Mouse (Mus musculus) stomach, embryonic 15.5 days (tissue): Measurements from ENCODE around the gene Zc3h12a. TPM values are rescaled to one million over a fixed set of nuclear protein-coding genes. Genes with fewer than 3 reads are reported as not detected.

Experiments
- ATAC-seq: fragments of 200-750 bp; cut with Nextera tagmentation; 2 replicates; pipeline ENCODE4 v1.8.0; 2017; ENCODE audit warnings: low read depth, moderate number of reproducible peaks, moderate TSS enrichment; ENCODE audit not compliant: insufficient read depth, low FRiP score
- H3K27ac ChIP-seq: fragments of 300-500 bp; sonication (generic); 2 replicates; pipeline ENCODE4 v1.5.1; 2015; ENCODE audit warnings: mild to moderate bottlenecking, inconsistent platforms
- H3K27me3 ChIP-seq: fragments of 300-500 bp; sonication (generic); replicated peaks from 2 replicates; pipeline ENCODE4 v1.6.1; 2015; ENCODE audit warnings: inconsistent platforms
- H3K36me3 ChIP-seq: fragments of 300-500 bp; sonication (generic); 2 replicates; pipeline ENCODE4 v1.6.1; 2015; ENCODE audit warnings: inconsistent platforms
- H3K4me1 ChIP-seq: fragments of 300-500 bp; sonication (generic); 2 replicates; pipeline ENCODE4 v1.6.1; 2015; ENCODE audit warnings: inconsistent platforms
- H3K4me2 ChIP-seq: fragments of 300-500 bp; sonication (generic); 2 replicates; pipeline ENCODE4 v1.6.1; 2015; ENCODE audit warnings: mild to moderate bottlenecking, inconsistent platforms
- H3K4me3 ChIP-seq: fragments of 300-500 bp; sonication (generic); replicated peaks from 2 replicates; pipeline ENCODE4 v1.5.1; 2015; ENCODE audit warnings: inconsistent platforms
- H3K9ac ChIP-seq: fragments of 300-500 bp; sonication (generic); 2 replicates; pipeline ENCODE4 v1.6.1; 2015; ENCODE audit warnings: inconsistent platforms
- H3K9me3 ChIP-seq: fragments of 300-500 bp; sonication (generic); 2 replicates; pipeline ENCODE4 v1.6.1; 2016; ENCODE audit warnings: inconsistent platforms
- WGBS: fragments of 180-500 bp; shearing (Covaris S2); methylation state at CpG from one replicate; pipeline ENCODE4 v1.1.7; 2015; 5-methylcytosine and 5-hydroxymethylcytosine counted together
- polyA plus RNA-seq: library from polyadenylated mRNA; unstranded; fragments of >200 nt; fragmentation: Nextera tagmentation; extraction: Ambion mirVana; gene quantifications from 2 replicates; pipeline ENCODE4 v1.2.1, GENCODE M21; 2015

The Zc3h12a gene
- polyA plus RNA-seq, 1 experiment from 2014 or later = 1.5 TPM

DNA sequence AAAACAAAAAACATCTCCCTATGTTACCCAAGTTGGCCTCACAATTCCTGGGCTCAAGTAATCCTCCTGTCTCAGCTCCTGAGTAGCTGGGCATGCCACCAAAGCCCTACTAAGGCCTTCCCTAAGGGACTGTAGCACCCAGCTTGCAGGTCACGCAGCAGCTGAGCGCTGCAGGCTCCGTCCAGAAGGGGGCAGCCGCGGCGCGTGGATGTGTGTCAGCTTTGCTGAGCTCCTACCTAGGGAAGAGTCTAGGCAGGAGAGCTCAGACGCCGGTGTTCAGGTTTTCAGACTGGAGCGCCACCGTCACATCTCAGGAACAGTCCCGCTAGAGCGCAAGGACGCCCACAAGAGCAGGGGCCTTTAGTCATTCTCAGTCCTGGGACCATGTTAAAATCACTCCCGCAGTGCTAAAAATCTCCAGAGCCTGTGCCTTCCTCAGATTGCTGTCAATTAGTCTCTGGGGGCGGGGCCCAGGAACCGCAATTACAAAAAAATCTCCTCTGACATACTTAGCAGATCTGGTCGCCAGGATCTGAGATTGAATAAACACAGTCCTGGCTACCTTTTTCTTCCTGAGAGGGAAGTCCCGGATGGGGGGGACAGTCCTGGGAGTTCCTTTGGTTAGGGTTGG lies 32.8 kb upstream of the Zc3h12a start:
- no peak for ATAC-seq
- Histone ChIP-seq H3K4me3 (no peak overlapping the region), H3K27me3 (no peaks in the 10 kb centered on the region), H3K4me1 (no peaks in the 10 kb centered on the region), H3K4me2 (peak overlapping the region; percentile 43), H3K36me3 (no peaks in the 10 kb centered on the region), H3K27ac (no peak overlapping the region), H3K9me3 (no peaks in the 10 kb centered on the region), H3K9ac (no peak overlapping the region)
- WGBS = 6% methylated on average over 19 of the region's 19 CpGs

DNA sequence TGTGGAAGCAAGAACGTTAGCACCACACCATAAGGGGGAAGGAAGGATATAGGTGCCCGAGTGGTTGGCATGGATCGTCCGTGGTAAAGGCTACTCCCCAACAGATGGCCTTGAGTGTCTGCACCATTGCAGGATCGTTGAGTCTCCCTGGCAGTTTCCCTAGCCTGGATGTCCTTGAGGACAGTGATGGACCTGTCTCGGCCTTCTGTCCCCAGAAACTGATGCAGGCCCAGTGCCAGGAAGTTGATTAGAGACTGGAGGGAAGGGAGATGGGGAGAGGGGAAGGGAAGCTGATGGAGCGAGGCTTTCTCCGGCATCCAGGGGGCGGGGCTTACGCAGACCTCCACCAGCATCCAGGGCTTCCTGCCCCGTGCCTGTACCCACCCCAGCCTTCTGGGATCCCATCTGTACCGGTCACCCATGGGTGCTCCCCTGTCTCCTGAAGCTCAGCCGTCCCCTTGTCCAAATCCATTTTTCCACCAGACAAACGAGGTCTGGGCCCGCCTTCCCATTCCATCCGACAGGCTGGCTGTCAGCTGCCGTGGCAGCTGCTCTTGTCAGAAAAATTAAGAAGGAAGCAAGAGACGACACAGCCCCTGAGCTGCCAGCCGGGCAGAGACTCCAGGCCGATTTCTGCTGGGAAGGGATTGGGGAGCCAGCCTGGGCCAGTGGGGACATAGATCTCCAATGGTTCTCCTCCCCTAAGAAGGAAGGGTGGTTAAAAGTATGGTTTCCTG lies 31.1 kb upstream of the Zc3h12a start:
- no peak overlapping the region for H3K27ac ChIP-seq
- 53% methylated on average over 20 of the region's 20 CpGs for WGBS
- no peaks in the 10 kb centered on the region for H3K4me1 ChIP-seq
- H3K9me3 ChIP-seq = no peaks in the 10 kb centered on the region
- no peaks in the 10 kb centered on the region for H3K36me3 ChIP-seq
- H3K27me3 ChIP-seq = no peaks in the 10 kb centered on the region
- H3K4me2 ChIP-seq = no peak overlapping the region
- H3K9ac ChIP-seq = no peak overlapping the region
- ATAC-seq = no peak
- no peak overlapping the region for H3K4me3 ChIP-seq

DNA sequence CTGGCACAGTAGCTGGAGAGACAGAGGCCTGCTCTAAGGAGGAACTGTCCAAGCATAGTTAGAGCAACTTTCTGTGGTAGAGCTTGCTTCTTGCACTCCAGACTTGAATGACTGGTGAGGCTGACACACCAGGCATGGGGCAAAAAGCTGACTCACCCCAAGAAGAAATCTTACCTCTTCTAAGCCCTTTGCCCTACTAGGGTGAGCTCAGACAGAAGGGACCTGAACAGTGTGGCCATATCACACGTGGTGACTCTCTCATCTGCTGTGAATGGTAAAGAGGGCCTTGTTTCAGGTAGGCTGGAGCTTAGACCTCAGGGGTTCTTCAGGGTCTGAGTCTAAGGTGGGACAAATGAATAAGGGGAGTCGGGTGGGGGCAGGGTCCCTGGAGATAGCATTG lies 30.4 kb upstream of the Zc3h12a start:
- H3K27ac ChIP-seq = no peak overlapping the region
- no peak for ATAC-seq

DNA sequence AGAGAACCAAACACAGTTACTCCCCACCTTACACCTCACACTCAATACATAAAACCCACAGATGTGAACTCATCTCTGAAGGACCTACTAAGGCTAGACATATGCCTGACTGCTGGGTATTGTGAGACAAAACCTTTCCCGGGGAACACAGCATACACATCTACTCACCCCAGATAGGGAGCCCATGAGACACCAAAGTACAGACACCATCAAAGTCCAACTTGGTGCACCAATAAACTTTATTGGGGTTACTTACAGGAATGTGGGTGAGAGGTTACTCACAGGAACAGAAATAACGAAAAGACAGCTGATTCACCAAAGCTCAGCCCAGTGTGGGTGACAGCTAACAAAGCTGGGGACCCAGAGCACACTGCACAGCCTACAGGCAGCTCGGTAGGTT lies 29.7 kb upstream of the Zc3h12a start:
- no peak for ATAC-seq
- Histone ChIP-seq H3K9ac (no peak overlapping the region), H3K4me3 (no peak overlapping the region), H3K9me3 (no peaks in the 10 kb centered on the region), H3K27ac (no peak overlapping the region), H3K4me2 (no peak overlapping the region), H3K4me1 (no peaks in the 10 kb centered on the region), H3K27me3 (no peaks in the 10 kb centered on the region), H3K36me3 (no peaks in the 10 kb centered on the region)
- 67% methylated on average over 3 of the region's 3 CpGs for WGBS

More for the DNA sequence above, 30.4 kb upstream of the Zc3h12a start:
- no peaks in the 10 kb centered on the region for H3K27me3 ChIP-seq
- H3K9me3 ChIP-seq = no peaks in the 10 kb centered on the region
- 62% methylated on average over 2 of the region's 2 CpGs for WGBS
- no peaks in the 10 kb centered on the region for H3K4me1 ChIP-seq
- H3K9ac ChIP-seq = no peak overlapping the region
- H3K4me3 ChIP-seq = no peak overlapping the region
- no peak overlapping the region for H3K4me2 ChIP-seq
- H3K36me3 ChIP-seq = no peaks in the 10 kb centered on the region

DNA sequence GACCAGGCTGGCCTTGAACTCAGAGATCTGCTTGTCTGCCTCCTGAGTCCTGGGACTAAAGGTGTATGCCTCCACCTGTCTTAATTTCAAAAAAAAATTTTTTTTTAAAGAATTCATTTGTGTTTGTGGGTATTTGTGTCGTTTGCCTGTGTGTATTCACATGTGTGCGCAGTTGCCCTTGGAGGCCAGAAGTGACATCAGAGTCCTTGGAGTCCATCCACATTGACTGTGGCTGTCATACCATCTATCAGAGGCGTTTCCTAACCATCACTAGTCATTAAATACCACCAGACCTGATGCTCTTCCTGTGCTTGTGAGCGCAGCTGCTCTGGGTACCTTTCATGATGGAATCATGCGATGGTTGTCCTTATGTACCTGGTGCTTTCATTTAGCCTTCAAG lies 28.0 kb upstream of the Zc3h12a start:
- Histone ChIP-seq H3K4me2 (no peak overlapping the region), H3K4me3 (no peak overlapping the region)
- no peak for ATAC-seq

DNA sequence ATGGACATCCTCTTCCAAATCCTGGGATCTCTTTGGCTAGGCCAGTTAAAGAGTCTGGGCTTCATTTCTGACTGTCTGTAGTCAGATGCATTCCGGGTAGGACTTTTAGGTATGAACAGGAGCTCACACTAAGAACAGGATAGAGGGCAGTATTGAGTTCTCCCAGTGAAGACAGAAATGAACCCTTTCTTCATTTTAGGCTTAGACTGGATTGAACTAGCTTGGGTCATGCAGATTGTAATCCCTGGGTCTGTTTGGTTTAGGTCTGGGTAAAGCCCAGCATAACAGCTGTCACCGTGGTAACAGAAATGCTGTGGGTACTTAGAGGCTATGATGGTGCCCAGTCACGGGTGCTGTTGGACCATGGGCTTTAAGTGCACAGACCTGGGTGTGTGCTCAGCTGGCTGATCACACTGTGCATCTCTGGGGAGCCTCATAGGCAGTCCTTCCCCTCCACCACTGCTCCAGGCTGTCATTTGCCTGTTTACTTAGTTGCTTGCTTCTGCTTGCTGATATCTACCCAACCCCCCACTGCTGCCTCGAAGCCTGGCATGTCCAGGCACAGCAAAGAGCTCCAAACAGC lies 26.1 kb upstream of the Zc3h12a start:
- Histone ChIP-seq H3K4me2 (no peak overlapping the region), H3K27me3 (0 out of 2 replicates have a peak, but pooled peaks cover 3% of the 10 kb centered on the region), H3K36me3 (no peaks in the 10 kb centered on the region), H3K9ac (no peak overlapping the region), H3K4me3 (no peak overlapping the region), H3K9me3 (no peaks in the 10 kb centered on the region), H3K27ac (no peak overlapping the region), H3K4me1 (no peaks in the 10 kb centered on the region)
- ATAC-seq = no peak
- WGBS = 56% methylated on average over 4 of the region's 4 CpGs

More for the DNA sequence above, 28.0 kb upstream of the Zc3h12a start:
- no peaks in the 10 kb centered on the region for H3K9me3 ChIP-seq
- no peaks in the 10 kb centered on the region for H3K27me3 ChIP-seq
- H3K27ac ChIP-seq = no peak overlapping the region
- WGBS = 83% methylated on average over 5 of the region's 5 CpGs
- no peaks in the 10 kb centered on the region for H3K36me3 ChIP-seq
- no peak overlapping the region for H3K9ac ChIP-seq
- H3K4me1 ChIP-seq = no peaks in the 10 kb centered on the region

DNA sequence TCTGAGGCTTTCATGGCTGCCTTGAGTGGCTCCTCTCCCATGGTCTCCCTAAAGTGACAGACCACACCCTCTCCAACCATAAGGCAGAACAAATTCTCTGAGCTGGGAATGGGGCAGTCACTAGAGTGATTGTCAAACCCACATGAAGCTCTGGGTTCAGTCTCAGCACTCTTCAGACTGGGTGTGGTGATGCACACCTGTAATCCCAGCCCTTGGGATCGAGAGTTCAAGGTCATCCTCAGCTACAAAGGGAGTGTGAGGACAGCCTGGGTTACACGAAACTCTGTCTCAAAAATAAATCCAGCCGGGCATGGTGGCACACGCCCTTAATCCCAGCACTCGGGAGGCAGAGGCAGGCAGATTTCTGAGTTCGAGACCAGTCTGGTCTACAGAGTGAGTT lies 24.8 kb upstream of the Zc3h12a start:
- Histone ChIP-seq H3K4me3 (no peak overlapping the region), H3K36me3 (no peaks in the 10 kb centered on the region), H3K9me3 (no peaks in the 10 kb centered on the region), H3K4me2 (no peak overlapping the region), H3K4me1 (no peaks in the 10 kb centered on the region), H3K27ac (no peak overlapping the region), H3K9ac (no peak overlapping the region), H3K27me3 (0 out of 2 replicates have a peak, but pooled peaks cover 3% of the 10 kb centered on the region)
- ATAC-seq = no peak
- 86% methylated on average over 6 of the region's 6 CpGs for WGBS

DNA sequence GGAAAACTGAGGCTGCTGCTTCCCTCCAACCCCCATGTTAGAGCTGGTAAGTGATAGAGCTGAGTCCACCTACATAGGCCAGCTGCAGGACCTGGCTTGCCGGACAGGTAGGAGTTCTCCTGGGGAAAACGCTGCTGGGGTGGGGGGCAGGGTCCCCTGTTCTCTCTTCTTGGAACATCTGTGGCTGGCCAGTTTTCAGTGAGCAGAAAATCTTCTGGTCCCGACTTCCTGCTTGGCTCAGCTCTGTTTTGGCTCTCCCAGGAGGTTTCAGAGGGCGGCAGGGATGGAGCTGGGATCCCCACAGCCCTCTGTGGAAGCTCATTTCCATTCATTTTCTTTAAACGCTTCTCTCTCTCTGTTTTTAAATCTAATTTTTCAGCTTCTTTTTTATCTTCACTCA lies 21.8 kb upstream of the Zc3h12a start:
- Histone ChIP-seq H3K9ac (no peak overlapping the region), H3K36me3 (no peaks in the 10 kb centered on the region), H3K4me3 (no peak overlapping the region), H3K9me3 (no peaks in the 10 kb centered on the region), H3K4me2 (no peak overlapping the region), H3K27me3 (0 out of 2 replicates have a peak, but pooled peaks cover 3% of the 10 kb centered on the region), H3K27ac (no peak overlapping the region), H3K4me1 (no peaks in the 10 kb centered on the region)
- 49% methylated on average over 5 of the region's 5 CpGs for WGBS
- no peak for ATAC-seq

DNA sequence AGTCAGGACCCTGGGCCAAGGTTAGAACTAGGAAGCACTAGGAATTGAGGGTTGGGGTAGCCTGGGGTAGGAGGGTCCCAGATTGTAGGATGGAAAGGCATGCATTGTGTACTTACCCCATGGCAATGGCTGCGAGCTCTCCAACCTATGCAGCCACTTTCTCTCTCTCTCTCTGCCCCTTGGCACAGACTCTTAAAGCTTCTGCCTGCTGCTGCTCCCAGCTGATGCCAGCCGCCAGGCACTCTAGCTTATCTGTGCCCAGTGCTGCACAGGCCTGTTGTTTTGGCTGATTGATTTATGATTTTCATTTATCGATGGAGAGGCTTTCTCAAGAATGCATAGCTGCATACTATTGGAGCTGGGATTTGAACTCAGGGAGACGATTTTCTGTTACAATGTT lies 20.3 kb upstream of the Zc3h12a start:
- Histone ChIP-seq H3K27ac (no peak overlapping the region), H3K9me3 (no peaks in the 10 kb centered on the region), H3K27me3 (0 out of 2 replicates have a peak, but pooled peaks cover 3% of the 10 kb centered on the region), H3K4me2 (no peak overlapping the region), H3K9ac (no peak overlapping the region), H3K36me3 (no peaks in the 10 kb centered on the region), H3K4me3 (no peak overlapping the region), H3K4me1 (no peaks in the 10 kb centered on the region)
- no peak for ATAC-seq
- 89% methylated on average over 4 of the region's 4 CpGs for WGBS

DNA sequence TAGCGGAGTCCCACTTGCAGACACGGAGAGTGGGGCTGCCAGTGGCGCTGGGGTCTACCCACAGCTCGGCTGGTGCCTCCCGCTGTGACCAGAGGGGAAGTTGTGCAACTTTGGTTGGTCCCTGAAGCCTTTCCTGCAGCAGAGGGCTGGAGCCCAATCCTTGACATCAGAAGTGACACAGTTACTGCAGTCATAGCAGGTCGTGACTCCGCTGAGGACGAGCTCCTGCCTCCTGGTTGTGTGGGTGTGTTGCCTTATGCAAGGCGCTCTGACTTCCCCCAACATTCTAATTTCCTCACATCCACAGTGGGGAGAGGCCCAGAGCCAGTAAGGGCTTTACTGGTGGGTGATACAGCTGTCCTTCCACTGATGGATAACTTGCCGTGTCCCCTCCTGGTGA lies 17.6 kb upstream of the Zc3h12a start:
- no peaks in the 10 kb centered on the region for H3K36me3 ChIP-seq
- no peaks in the 10 kb centered on the region for H3K4me1 ChIP-seq
- H3K4me2 ChIP-seq = no peak overlapping the region
- no peak overlapping the region for H3K27ac ChIP-seq
- H3K9me3 ChIP-seq = no peaks in the 10 kb centered on the region
- no peak for ATAC-seq
- H3K27me3 ChIP-seq = no peaks in the 10 kb centered on the region
- H3K4me3 ChIP-seq = no peak overlapping the region
- 18% methylated on average over 10 of the region's 10 CpGs for WGBS
- H3K9ac ChIP-seq = no peak overlapping the region

DNA sequence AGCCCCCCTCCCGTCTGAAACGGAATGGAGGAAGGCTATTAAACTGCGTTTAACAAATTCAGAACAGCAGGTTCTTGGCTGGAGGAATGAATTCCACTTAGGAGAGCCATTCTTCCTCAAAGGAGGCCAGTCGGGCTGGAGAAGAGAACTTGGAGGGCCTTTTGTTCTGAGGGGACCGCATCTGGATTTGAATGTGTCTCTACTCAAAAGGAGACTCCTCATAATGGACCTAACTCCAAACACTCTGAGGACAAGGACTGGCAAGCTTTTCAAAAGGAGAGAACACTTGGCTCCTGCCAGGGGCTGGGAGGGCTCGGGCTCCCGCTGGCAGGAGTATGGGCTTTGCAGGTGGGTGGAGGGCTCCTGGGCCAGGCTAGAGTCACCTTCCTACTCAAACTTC lies 17.0 kb upstream of the Zc3h12a start:
- Histone ChIP-seq H3K9me3 (no peaks in the 10 kb centered on the region), H3K9ac (no peak overlapping the region), H3K27me3 (no peaks in the 10 kb centered on the region), H3K36me3 (no peaks in the 10 kb centered on the region), H3K4me1 (no peaks in the 10 kb centered on the region), H3K4me2 (no peak overlapping the region), H3K27ac (no peak overlapping the region), H3K4me3 (no peak overlapping the region)
- 43% methylated on average over 7 of the region's 7 CpGs for WGBS
- ATAC-seq = no peak

DNA sequence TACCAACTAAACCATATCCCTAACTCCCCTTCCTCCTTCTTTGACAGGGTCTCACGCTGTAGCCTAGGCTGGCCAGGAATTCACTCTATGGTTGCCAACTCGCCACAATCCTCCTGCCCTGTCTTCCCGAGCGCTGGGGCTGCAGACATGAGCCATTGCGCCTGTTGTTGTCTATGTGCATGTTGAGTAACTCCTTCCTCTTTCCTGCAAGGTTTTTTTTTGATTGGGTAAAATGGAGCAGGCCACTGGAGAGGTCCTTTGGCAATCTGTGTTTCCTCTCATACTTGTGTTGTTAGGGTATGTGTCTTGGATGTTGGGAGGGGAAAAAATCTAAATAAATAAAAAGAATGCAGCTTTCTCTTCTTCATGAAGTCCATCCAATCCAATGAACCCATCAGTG lies 16.6 kb upstream of the Zc3h12a start:
- no peaks in the 10 kb centered on the region for H3K9me3 ChIP-seq
- no peak overlapping the region for H3K27ac ChIP-seq
- WGBS = 73% methylated on average over 5 of the region's 5 CpGs
- no peak overlapping the region for H3K4me2 ChIP-seq
- ATAC-seq = no peak
- H3K4me3 ChIP-seq = no peak overlapping the region
- no peaks in the 10 kb centered on the region for H3K4me1 ChIP-seq
- H3K36me3 ChIP-seq = no peaks in the 10 kb centered on the region
- H3K9ac ChIP-seq = no peak overlapping the region
- no peaks in the 10 kb centered on the region for H3K27me3 ChIP-seq
